Mouse (Mus musculus) forebrain, embryonic 11.5 days (tissue): ENCODE data around the gene Caml. TPM values are rescaled to one million over a fixed set of nuclear protein-coding genes. Genes with fewer than 3 reads are reported as not detected.
A peak's percentile ranks its signal among the peaks of the same experiment; 100 is the strongest.

Source experiments
- ATAC-seq: fragments of 200-750 bp; cut with Nextera tagmentation; replicated peaks from 2 replicates; pipeline ENCODE4 v1.8.0; 2017; ENCODE audit warnings: moderate TSS enrichment; ENCODE audit not compliant: low FRiP score
- DNase-seq: peaks from one replicate; pipeline ENCODE4 v3.0.0-alpha.2; 2017; ENCODE audit warnings: low spot score
- H3K27ac ChIP-seq: fragments of 300-500 bp; sonication (generic); 2 replicates; pipeline ENCODE4 v1.5.1; 2014; ENCODE audit warnings: low read depth, low read length
- H3K27me3 ChIP-seq: fragments of 300-500 bp; sonication (generic); 2 replicates; pipeline ENCODE4 v1.6.1; 2014; ENCODE audit warnings: mild to moderate bottlenecking, low read length, mixed read lengths; ENCODE audit not compliant: control insufficient read depth, insufficient read depth
- H3K36me3 ChIP-seq: fragments of 300-500 bp; sonication (generic); 2 replicates; pipeline ENCODE4 v1.6.1; 2014; ENCODE audit warnings: mild to moderate bottlenecking, low read length, moderate library complexity, mixed read lengths; ENCODE audit not compliant: control insufficient read depth, insufficient read depth
- H3K4me1 ChIP-seq: fragments of 300-500 bp; sonication (generic); replicated peaks from 2 replicates; pipeline ENCODE4 v1.6.1; 2014; ENCODE audit warnings: low read length, mixed read lengths; ENCODE audit not compliant: control insufficient read depth, insufficient read depth
- H3K4me2 ChIP-seq: fragments of 300-500 bp; sonication (generic); 2 replicates; pipeline ENCODE4 v1.6.1; 2014; ENCODE audit warnings: low read depth, mild to moderate bottlenecking, low read length, moderate library complexity, mixed read lengths; ENCODE audit not compliant: severe bottlenecking
- H3K4me3 ChIP-seq: fragments of 300-500 bp; sonication (generic); 2 replicates; pipeline ENCODE4 v1.5.1; 2014; ENCODE audit warnings: low read depth, low read length
- H3K9ac ChIP-seq: fragments of 300-500 bp; sonication (generic); 2 replicates; pipeline ENCODE4 v1.6.1; 2014; ENCODE audit warnings: low read length
- H3K9me3 ChIP-seq: fragments of 300-500 bp; sonication (generic); 2 replicates; pipeline ENCODE4 v1.6.1; 2016; ENCODE audit warnings: low read length, mixed read lengths; ENCODE audit not compliant: control insufficient read depth
- WGBS: fragments of 180-500 bp; shearing (Covaris S2); extraction: QIAGEN DNeasy Blood & Tissue Kit; methylation state at CpG from one replicate; pipeline ENCODE4 v1.1.7; 2014; 5-methylcytosine and 5-hydroxymethylcytosine counted together
- polyA plus RNA-seq: library from polyadenylated mRNA; unstranded; fragments of >200 nt; fragmentation: Nextera tagmentation; extraction: Ambion mirVana; gene quantifications from 2 replicates; pipeline ENCODE4 v1.2.1, GENCODE M21; 2014

Caml gene
- polyA plus RNA-seq, 1 experiment from 2014 or later, result 69.7 TPM

- under 1% methylated on average over 31 of the region's 31 CpGs for WGBS
- 0 out of 2 replicates have a peak overlapping the region, but pooled peaks have one; percentile 12 for H3K27ac ChIP-seq
- peak; percentile 34 for ATAC-seq
Measured at GRCm38 (mm10) chr13:55593254-55593747, 29.5 kb upstream of the Caml start.

DNA sequence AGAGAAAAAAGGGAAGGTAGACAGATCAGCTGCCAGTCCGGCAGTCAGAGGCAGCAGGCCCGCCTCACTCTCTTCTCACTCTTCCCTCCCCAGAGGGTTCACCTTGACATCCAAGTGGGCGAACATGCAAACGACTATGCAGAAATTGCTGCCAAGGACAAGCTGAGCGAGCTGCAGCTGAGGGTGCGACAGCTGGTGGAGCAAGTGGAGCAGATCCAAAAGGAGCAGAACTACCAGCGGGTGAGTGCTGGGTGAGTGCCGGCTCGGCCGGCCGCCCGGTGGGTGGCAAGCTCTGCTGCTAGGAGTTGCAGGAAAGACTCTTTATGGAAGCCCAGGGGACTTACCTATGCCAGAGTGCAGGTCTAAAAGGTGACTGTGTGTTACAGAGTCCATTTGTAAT lies 27.4 kb upstream of the Caml start:
- 93% methylated on average over 12 of the region's 12 CpGs for WGBS
- H3K4me2 ChIP-seq, result no peak overlapping the region
- H3K4me3 ChIP-seq, result no peak overlapping the region
- H3K27me3 ChIP-seq, result no peaks in the 10 kb centered on the region
- H3K36me3 ChIP-seq, result peaks cover 13% of the 10 kb centered on the region
- no peaks in the 10 kb centered on the region for H3K9me3 ChIP-seq
- no peak overlapping the region for H3K27ac ChIP-seq
- no peak for ATAC-seq
- peaks cover 10% of the 10 kb centered on the region; the same call in 1 of the 2 replicates for H3K4me1 ChIP-seq
- no peak overlapping the region for H3K9ac ChIP-seq
- DNase-seq, result no peak

More at GRCm38 (mm10) chr13:55593254-55593747, 29.5 kb upstream of the Caml start:
- H3K27me3 ChIP-seq, result no peaks in the 10 kb centered on the region
- H3K4me2 ChIP-seq, result peak overlapping the region; percentile 87
- peaks cover 6% of the 10 kb centered on the region; the same call in 1 of the 2 replicates for H3K4me1 ChIP-seq
- no peak for DNase-seq
- H3K4me3 ChIP-seq, result peak overlapping the region; percentile 83
- H3K9me3 ChIP-seq, result no peaks in the 10 kb centered on the region
- peaks cover 13% of the 10 kb centered on the region for H3K36me3 ChIP-seq
- peak overlapping the region; percentile 89 for H3K9ac ChIP-seq

DNA sequence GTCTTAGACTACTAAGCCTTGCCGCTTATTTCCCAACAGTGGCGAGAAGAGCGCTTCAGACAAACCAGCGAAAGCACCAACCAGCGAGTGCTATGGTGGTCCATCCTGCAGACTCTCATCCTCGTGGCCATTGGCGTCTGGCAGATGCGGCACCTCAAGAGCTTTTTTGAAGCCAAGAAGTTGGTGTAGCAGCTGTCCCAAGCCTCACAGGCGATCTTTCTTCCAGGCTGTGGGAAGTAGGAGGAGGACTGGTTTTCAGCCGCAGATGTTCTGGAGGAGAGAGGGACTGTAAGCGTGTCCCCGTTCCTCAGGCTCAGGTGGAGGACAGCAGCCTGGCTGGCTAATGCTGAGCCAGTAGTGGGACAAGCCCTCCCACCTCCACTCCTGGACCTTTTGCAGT lies 26.0 kb upstream of the Caml start:
- no peak overlapping the region for H3K4me2 ChIP-seq
- no peaks in the 10 kb centered on the region for H3K27me3 ChIP-seq
- no peak for DNase-seq
- ATAC-seq, result no peak
- no peak overlapping the region for H3K4me3 ChIP-seq
- no peak overlapping the region for H3K9ac ChIP-seq
- no peak overlapping the region for H3K27ac ChIP-seq
- peaks cover 13% of the 10 kb centered on the region for H3K36me3 ChIP-seq
- H3K9me3 ChIP-seq, result no peaks in the 10 kb centered on the region
- 95% methylated on average over 12 of the region's 12 CpGs for WGBS
- peaks cover 10% of the 10 kb centered on the region; the same call in 1 of the 2 replicates for H3K4me1 ChIP-seq

GRCm38 (mm10) chr13:55599566-55600540 lies 23.0 kb upstream of the Caml start, which contains the start of gene B4galt7:
Gene B4galt7 (plus strand): TSS chr13:55599896.
- H3K27ac ChIP-seq, result no peak within 1 kb of the TSS
- H3K36me3 ChIP-seq, result peaks cover 13% of the 10 kb centered on the region
- H3K4me1 ChIP-seq, result peaks cover 4% of the 10 kb centered on the region; the same call in 1 of the 2 replicates
- peak within 1 kb of the TSS; percentile 80 for H3K9ac ChIP-seq
- ATAC-seq, result peak; percentile 90
- no peaks in the 10 kb centered on the region for H3K9me3 ChIP-seq
- H3K27me3 ChIP-seq, result no peaks in the 10 kb centered on the region
- 12% methylated on average over 51 of the region's 51 CpGs for WGBS
- H3K4me3 ChIP-seq, result peak within 1 kb of the TSS; percentile 75
- H3K4me2 ChIP-seq, result peak within 1 kb of the TSS; percentile 80
- peak; percentile 89 for DNase-seq

GRCm38 (mm10) chr13:55600657-55601056 lies 22.1 kb upstream of the Caml start:
- no peak for ATAC-seq
- Histone ChIP-seq H3K27me3 (no peaks in the 10 kb centered on the region), H3K27ac (no peak overlapping the region), H3K9me3 (no peaks in the 10 kb centered on the region), H3K4me1 (peaks cover 4% of the 10 kb centered on the region; the same call in 1 of the 2 replicates), H3K4me3 (peak overlapping the region; percentile 75), H3K9ac (peak overlapping the region; percentile 80), H3K36me3 (peaks cover 9% of the 10 kb centered on the region), H3K4me2 (peak overlapping the region; percentile 80)
- WGBS, result 29% methylated on average over 9 of the region's 9 CpGs
- no peak for DNase-seq

DNA sequence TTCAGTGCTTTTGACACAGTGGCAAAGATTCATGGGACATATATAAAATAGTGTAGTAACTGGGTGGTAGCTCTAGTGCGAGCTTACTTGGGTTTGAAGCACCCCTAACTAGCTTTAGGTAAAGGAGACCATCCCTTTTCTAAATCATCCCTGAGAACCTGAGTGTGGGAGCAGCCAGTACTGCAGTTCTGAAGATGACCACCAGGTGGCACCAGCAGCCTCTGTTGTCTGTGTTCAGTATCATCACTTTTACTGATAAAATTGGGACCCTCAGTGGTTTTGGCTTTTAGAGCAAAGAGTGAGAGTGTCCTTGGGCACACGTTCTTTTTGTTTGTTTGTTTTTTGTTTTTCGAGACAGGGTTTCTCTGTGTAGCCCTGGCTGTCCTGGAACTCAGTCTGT lies 21.2 kb upstream of the Caml start:
- no peaks in the 10 kb centered on the region for H3K27me3 ChIP-seq
- peaks cover 6% of the 10 kb centered on the region for H3K36me3 ChIP-seq
- H3K9me3 ChIP-seq, result no peaks in the 10 kb centered on the region
- H3K4me2 ChIP-seq, result no peak overlapping the region
- H3K4me3 ChIP-seq, result no peak overlapping the region
- H3K4me1 ChIP-seq, result peaks cover 4% of the 10 kb centered on the region; the same call in 1 of the 2 replicates
- 10% methylated on average over 3 of the region's 3 CpGs for WGBS
- no peak overlapping the region for H3K9ac ChIP-seq
- no peak overlapping the region for H3K27ac ChIP-seq
- no peak for ATAC-seq
- peak; percentile 90 for DNase-seq

DNA sequence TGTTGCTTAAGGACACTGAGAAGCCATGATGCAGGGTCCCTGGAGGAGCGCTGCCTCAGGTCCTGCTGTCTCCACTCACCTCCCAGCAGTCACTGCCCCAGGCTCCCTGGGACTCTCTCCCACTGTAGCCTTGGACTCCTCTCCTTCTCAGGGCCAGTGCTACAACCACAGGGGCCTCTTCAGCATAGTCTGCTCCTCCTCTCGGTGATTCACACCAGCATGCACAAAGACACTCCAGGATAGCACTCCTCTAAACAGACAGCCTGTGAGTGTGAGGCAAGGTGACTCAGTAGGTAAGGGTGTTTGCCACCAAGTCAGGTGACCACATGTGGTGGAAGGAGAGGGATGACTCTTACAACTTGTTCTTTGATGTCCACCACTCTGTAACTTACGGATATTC lies 18.2 kb upstream of the Caml start:
- Histone ChIP-seq H3K27ac (no peak overlapping the region), H3K9me3 (no peaks in the 10 kb centered on the region), H3K4me1 (peaks cover 2% of the 10 kb centered on the region; the same call in 1 of the 2 replicates), H3K4me2 (no peak overlapping the region), H3K36me3 (no peaks in the 10 kb centered on the region; the same call in 1 of the 2 replicates), H3K9ac (no peak overlapping the region), H3K4me3 (no peak overlapping the region), H3K27me3 (no peaks in the 10 kb centered on the region)
- ATAC-seq (no peak), DNase-seq (no peak)
- 92% methylated on average over 3 of the region's 3 CpGs for WGBS

GRCm38 (mm10) chr13:55606899-55607623 lies 15.7 kb upstream of the Caml start:
- WGBS, result 87% methylated on average over 10 of the region's 10 CpGs
- DNase-seq (peak; percentile 28), ATAC-seq (no peak)
- Histone ChIP-seq H3K36me3 (no peaks in the 10 kb centered on the region; the same call in 1 of the 2 replicates), H3K4me2 (no peak overlapping the region), H3K4me1 (no peaks in the 10 kb centered on the region), H3K9ac (no peak overlapping the region), H3K27ac (no peak overlapping the region), H3K4me3 (no peak overlapping the region), H3K9me3 (no peaks in the 10 kb centered on the region), H3K27me3 (no peaks in the 10 kb centered on the region)
